Mouse (Mus musculus) activated CD4-positive, CD25-positive, alpha-beta regulatory T cell, adult 4 months (primary cell): ENCODE measurements at regions not wholly inside any gene's neighbourhood (a gene's known extent, or its start where the extent isn't known, plus 50 kb on each side); places are given as distances from the start of the nearest gene placed in this dataset.
"Not testable (repeated sequence)": the region's sequence is repeated elsewhere in the genome, so short reads cannot be mapped to it uniquely, and the experiment has no call there.

Experiments used
- ATAC-seq: one replicate; pipeline ENCODE4 v1.8.0; 2017

DNA sequence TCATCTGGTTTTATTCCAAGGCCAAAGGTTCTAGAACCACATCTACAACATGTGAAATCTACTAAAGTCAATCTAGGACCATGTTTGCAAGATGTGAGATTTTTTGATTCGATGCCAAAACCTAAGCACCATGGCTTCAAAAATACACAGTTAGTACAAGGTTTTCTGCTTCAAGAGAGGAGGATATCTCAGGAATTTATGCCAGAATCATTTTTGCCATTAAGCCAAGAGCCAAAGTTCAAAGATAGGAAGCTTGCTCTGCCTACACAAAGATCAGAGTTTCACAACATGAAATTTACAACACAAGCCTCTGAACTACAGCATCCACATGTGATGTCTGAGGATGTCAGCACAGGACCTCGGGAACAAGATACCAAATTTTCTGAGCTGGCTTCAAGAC lies 103.2 kb upstream of the Kmt2e start:
- ATAC-seq, result no peak

DNA sequence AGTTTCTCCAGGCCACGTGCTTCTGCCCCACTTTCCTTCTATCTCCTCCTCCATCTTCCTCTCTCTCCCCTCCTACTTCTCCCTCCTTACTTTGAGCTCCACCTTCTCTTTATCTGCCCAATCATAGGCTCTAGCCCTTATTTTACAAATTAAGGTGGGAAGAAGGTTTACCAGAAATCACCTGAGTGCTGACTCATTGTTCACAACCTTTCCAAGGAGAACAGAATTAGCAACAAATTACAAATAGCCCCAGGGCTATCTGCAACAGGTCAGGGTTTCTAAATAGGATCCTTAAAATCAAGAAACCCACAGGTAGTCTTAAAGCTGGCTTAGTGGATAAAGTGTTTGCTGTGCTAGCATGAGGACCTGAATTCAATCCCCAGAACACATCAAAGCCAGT lies 87.0 kb upstream of the Kmt2e start:
- no peak for ATAC-seq

DNA sequence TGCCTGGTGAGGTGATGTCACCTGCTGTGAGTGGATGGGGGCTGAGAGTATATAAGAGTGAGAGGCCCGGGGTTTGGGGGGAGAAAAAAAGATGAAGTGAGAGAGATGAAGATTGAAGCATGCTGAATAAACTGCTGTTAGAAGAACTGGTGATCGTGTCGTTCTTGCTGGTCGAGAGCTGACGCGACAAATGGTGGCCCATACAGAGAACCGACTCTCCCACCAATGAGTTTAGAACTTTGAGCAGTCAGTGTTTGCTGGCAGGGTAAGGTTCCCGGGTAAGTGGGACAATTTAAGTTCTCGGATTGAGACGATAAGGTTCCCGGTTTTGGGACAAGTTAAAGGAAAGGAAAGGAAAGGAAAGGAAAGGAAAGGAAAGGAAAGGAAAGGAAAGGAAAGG lies 83.6 kb upstream of the Kmt2e start:
- ATAC-seq, result peak; percentile 32

DNA sequence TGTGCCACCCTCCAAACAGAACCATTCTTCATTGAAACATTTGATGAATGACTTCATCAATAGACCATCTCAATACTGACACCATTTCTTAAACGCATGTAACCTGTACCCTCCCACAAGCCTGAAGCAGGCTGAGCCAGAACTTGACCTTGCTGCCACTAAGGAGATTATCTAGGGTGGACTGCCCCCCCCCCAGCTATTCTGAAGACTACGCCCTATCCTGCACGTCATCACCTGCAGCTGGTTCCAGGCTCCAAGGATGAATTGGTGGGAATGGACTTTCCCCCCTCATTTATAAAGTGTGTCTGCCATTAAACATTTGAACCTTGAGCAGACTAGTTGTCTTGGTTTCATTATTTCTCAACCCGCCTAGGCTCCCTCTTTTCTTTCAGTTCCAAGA lies 71.8 kb upstream of the Kmt2e start:
- ATAC-seq, result not testable (repeated sequence)
